Mouse (Mus musculus) testis, postnatal 10 days (tissue): ENCODE measurements around the gene Nr1d2.
"Not testable (repeated sequence)": the region's sequence is repeated elsewhere in the genome, so short reads cannot be mapped to it uniquely, and the experiment has no call there.

ENCODE experiments used
- DNase-seq: peaks from one replicate; pipeline ENCODE4 v3.0.0; 2021; ENCODE audit warnings: low spot score

The Nr1d2 gene

GRCm38 (mm10) chr14:18238750-18239731 lies at the start of gene Nr1d2:
TSS of gene Nr1d2 (minus strand) at chr14:18239127.
- DNase-seq: peak; percentile 99

- DNase-seq: no peak
Measured at GRCm38 (mm10) chr14:18287391-18287790, 48.5 kb upstream of the Nr1d2 start.

GRCm38 (mm10) chr14:18286441-18286840 lies 47.5 kb upstream of the Nr1d2 start:
- no peak for DNase-seq

GRCm38 (mm10) chr14:18285476-18285875 lies 46.5 kb upstream of the Nr1d2 start:
- no peak for DNase-seq

- DNase-seq: no peak
Measured at GRCm38 (mm10) chr14:18284581-18284980, 45.7 kb upstream of the Nr1d2 start.

GRCm38 (mm10) chr14:18280375-18280774 lies 41.4 kb upstream of the Nr1d2 start:
- no peak for DNase-seq

GRCm38 (mm10) chr14:18274526-18274925 lies 35.6 kb upstream of the Nr1d2 start:
- DNase-seq: no peak

GRCm38 (mm10) chr14:18271666-18272065 lies 32.7 kb upstream of the Nr1d2 start:
- no peak for DNase-seq

GRCm38 (mm10) chr14:18270529-18271441 lies 31.9 kb upstream of the Nr1d2 start, which contains the start of the genes Nkiras1 and Rpl15:
TSS of gene Nkiras1 (plus strand) at chr14:18271136.
TSS of gene Rpl15 (minus strand) at chr14:18271391.
- DNase-seq: peak; percentile 98

- not testable (repeated sequence) for DNase-seq
Measured at GRCm38 (mm10) chr14:18269947-18270528, 31.1 kb upstream of the Nr1d2 start.

GRCm38 (mm10) chr14:18263427-18263826 lies 24.5 kb upstream of the Nr1d2 start:
- peak; percentile 53 for DNase-seq

GRCm38 (mm10) chr14:18261203-18261602 lies 22.3 kb upstream of the Nr1d2 start:
- no peak for DNase-seq

- DNase-seq: peak; percentile 47
Measured at GRCm38 (mm10) chr14:18242638-18243130, 3.8 kb upstream of the Nr1d2 start.

- no peak for DNase-seq
Measured at GRCm38 (mm10) chr14:18241786-18242185, 2.9 kb upstream of the Nr1d2 start.

- no peak for DNase-seq
Measured at GRCm38 (mm10) chr14:18240132-18240531, 1.2 kb upstream of the Nr1d2 start.

GRCm38 (mm10) chr14:18238131-18238749 lies 687 bp downstream of the Nr1d2 start:
- peak; percentile 98 for DNase-seq

GRCm38 (mm10) chr14:18237381-18237780 lies 1.5 kb downstream of the Nr1d2 start:
- no peak for DNase-seq

GRCm38 (mm10) chr14:18236496-18237235 lies 2.3 kb downstream of the Nr1d2 start:
- DNase-seq: not testable (repeated sequence)

GRCm38 (mm10) chr14:18233981-18234960 lies 4.7 kb downstream of the Nr1d2 start:
- DNase-seq: no peak
